Mouse (Mus musculus): ENCODE measurements around the gene Vangl1.

Gene Vangl1

GRCm38 (mm10) chr3:102198446-102198845 is 6.0 kb downstream of the Vangl1 start:
- in situ Hi-C loops (cut with MboI, MseI): loop anchor here in 1 of 2 experiments (25.0 kb wide), 1 partner anchor 1586 kb away; no protein-coding TSS in a partner anchor

GRCm38 (mm10) chr3:102197746-102198145 is 6.7 kb downstream of the Vangl1 start:
- in situ Hi-C loops (cut with MboI, MseI): loop anchor here in 1 of 2 experiments (25.0 kb wide), 1 partner anchor 1585 kb away; no protein-coding TSS in a partner anchor

GRCm38 (mm10) chr3:102197152-102197551 is 7.3 kb downstream of the Vangl1 start:
- in situ Hi-C loops (cut with MboI, MseI): loop anchor here in 1 of 2 experiments (25.0 kb wide), 1 partner anchor 1585 kb away; no protein-coding TSS in a partner anchor

- in situ Hi-C loops (cut with MboI, MseI): loop anchor here in 1 of 2 experiments (25.0 kb wide), 1 partner anchor 1584 kb away; no protein-coding TSS in a partner anchor
Measured at GRCm38 (mm10) chr3:102196166-102196565, 8.3 kb downstream of the Vangl1 start.

GRCm38 (mm10) chr3:102195762-102196161 is 8.7 kb downstream of the Vangl1 start:
- in situ Hi-C loops (cut with MboI, MseI): loop anchor here in 1 of 2 experiments (25.0 kb wide), 1 partner anchor 1583 kb away; no protein-coding TSS in a partner anchor

GRCm38 (mm10) chr3:102194291-102195051 is 10.0 kb downstream of the Vangl1 start:
- in situ Hi-C loops (cut with MboI, MseI): loop anchor here in 1 of 2 experiments (25.0 kb wide), 1 partner anchor 1582 kb away; no protein-coding TSS in a partner anchor

- in situ Hi-C loops (cut with MboI, MseI): loop anchor here in 1 of 2 experiments (25.0 kb wide), 1 partner anchor 1581 kb away; no protein-coding TSS in a partner anchor
Measured at GRCm38 (mm10) chr3:102193488-102194290, 10.8 kb downstream of the Vangl1 start.

- in situ Hi-C loops (cut with MboI, MseI): loop anchor here in 1 of 2 experiments (25.0 kb wide), 1 partner anchor 1580 kb away; no protein-coding TSS in a partner anchor
Measured at GRCm38 (mm10) chr3:102192621-102193020, 11.9 kb downstream of the Vangl1 start.

- in situ Hi-C loops (cut with MboI, MseI): loop anchor here in 1 of 2 experiments (25.0 kb wide), 1 partner anchor 1579 kb away; no protein-coding TSS in a partner anchor
Measured at GRCm38 (mm10) chr3:102191575-102191974, 12.9 kb downstream of the Vangl1 start.

GRCm38 (mm10) chr3:102190642-102191041 is 13.9 kb downstream of the Vangl1 start:
- in situ Hi-C loops (cut with MboI, MseI): loop anchor here in 1 of 2 experiments (25.0 kb wide), 1 partner anchor 1578 kb away; no protein-coding TSS in a partner anchor

- in situ Hi-C loops (cut with MboI, MseI): loop anchor here in 1 of 2 experiments (25.0 kb wide), 1 partner anchor 1578 kb away; no protein-coding TSS in a partner anchor
Measured at GRCm38 (mm10) chr3:102190015-102190414, 14.5 kb downstream of the Vangl1 start.

- in situ Hi-C loops (cut with MboI, MseI): loop anchor here in 1 of 2 experiments (25.0 kb wide), 1 partner anchor 1577 kb away; no protein-coding TSS in a partner anchor
Measured at GRCm38 (mm10) chr3:102188972-102189371, 15.5 kb downstream of the Vangl1 start.

GRCm38 (mm10) chr3:102187401-102187800 is 17.1 kb downstream of the Vangl1 start:
- in situ Hi-C loops (cut with MboI, MseI): loop anchor here in 1 of 2 experiments (25.0 kb wide), 1 partner anchor 1575 kb away; no protein-coding TSS in a partner anchor

GRCm38 (mm10) chr3:102184721-102185120 is 19.8 kb downstream of the Vangl1 start:
- in situ Hi-C loops (cut with MboI, MseI): loop anchor here in 1 of 2 experiments (25.0 kb wide), 1 partner anchor 1572 kb away; no protein-coding TSS in a partner anchor

- in situ Hi-C loops (cut with MboI, MseI): loop anchor here in 1 of 2 experiments (25.0 kb wide), 1 partner anchor 1570 kb away; no protein-coding TSS in a partner anchor
Measured at GRCm38 (mm10) chr3:102182601-102183000, 21.9 kb downstream of the Vangl1 start.

GRCm38 (mm10) chr3:102181191-102181590 is 23.3 kb downstream of the Vangl1 start:
- in situ Hi-C loops (cut with MboI, MseI): loop anchor here in 1 of 2 experiments (25.0 kb wide), 1 partner anchor 1569 kb away; no protein-coding TSS in a partner anchor

- in situ Hi-C loops (cut with MboI, MseI): loop anchor here in 1 of 2 experiments (25.0 kb wide), 1 partner anchor 1568 kb away; no protein-coding TSS in a partner anchor
Measured at GRCm38 (mm10) chr3:102180746-102181145, 23.7 kb downstream of the Vangl1 start.

- in situ Hi-C loops (cut with MboI, MseI): loop anchor here in 1 of 2 experiments (25.0 kb wide), 1 partner anchor 1568 kb away; no protein-coding TSS in a partner anchor
Measured at GRCm38 (mm10) chr3:102179869-102180268, 24.6 kb downstream of the Vangl1 start.

GRCm38 (mm10) chr3:102177837-102178615 is 26.5 kb downstream of the Vangl1 start:
- in situ Hi-C loops (cut with MboI, MseI): loop anchor here in 1 of 2 experiments (25.0 kb wide), 1 partner anchor 1566 kb away; no protein-coding TSS in a partner anchor

GRCm38 (mm10) chr3:102176116-102176515 is 28.4 kb downstream of the Vangl1 start:
- in situ Hi-C loops (cut with MboI, MseI): loop anchor here in 1 of 2 experiments (25.0 kb wide), 1 partner anchor 1564 kb away; no protein-coding TSS in a partner anchor
